Mouse (Mus musculus) CH12.LX (cell line): ENCODE measurements around the gene Comt. TPM values are rescaled to one million over a fixed set of nuclear protein-coding genes. Genes with fewer than 3 reads are reported as not detected.

Experiments used
- DNase-seq: peaks from one replicate; pipeline ENCODE4 v3.0.0-alpha.2; 2013; ENCODE audit errors: extremely low read depth
- H3K27ac ChIP-seq: 2 replicates; pipeline ENCODE4 v1.5.1; 2012; ENCODE audit warnings: low read depth, mild to moderate bottlenecking, control low read depth, moderate library complexity; ENCODE audit not compliant: insufficient read depth
- H3K27me3 ChIP-seq: replicated peaks from 2 replicates; pipeline ENCODE3; 2012; ENCODE audit warnings: inconsistent platforms
- H3K36me3 ChIP-seq, 2 experiments: replicated peaks in 1 of 2; 2 replicates each; pipeline versions ENCODE3 to v1.6.1; 2012; ENCODE audit warnings: inconsistent platforms in 1 of 2, low read length in 1 of 2, mild to moderate bottlenecking in 1 of 2, mixed read lengths in 1 of 2, moderate library complexity in 1 of 2; ENCODE audit not compliant: control insufficient read depth in 1 of 2, insufficient read depth in 1 of 2
- H3K4me1 ChIP-seq, 2 experiments: 2 replicates each; pipeline ENCODE4 v1.6.1; 2012; ENCODE audit warnings: inconsistent platforms in 1 of 2, moderate library complexity in 1 of 2; ENCODE audit not compliant: insufficient read depth in 2 of 2, control insufficient read depth in 1 of 2
- H3K4me2 ChIP-seq: 2 replicates; pipeline ENCODE4 v1.6.1; 2012; ENCODE audit warnings: low read depth, mild to moderate bottlenecking, control low read depth; ENCODE audit not compliant: poor library complexity, insufficient read depth, severe bottlenecking
- H3K4me3 ChIP-seq, 3 experiments: fragments of 150-350 bp in 1 of 3; sonication (generic) in 1 of 3; replicated peaks in 1 of 3; 2 replicates each; pipeline versions ENCODE3 to v1.5.1; 2011 to 2012; ENCODE audit warnings: low read depth in 2 of 3, low read length in 2 of 3, mild to moderate bottlenecking in 2 of 3, moderate library complexity in 2 of 3, control low read depth in 1 of 3, improper control_type of control experiment in 1 of 3, inconsistent platforms in 1 of 3, mixed read lengths in 1 of 3; ENCODE audit not compliant: poor library complexity in 1 of 3
- H3K79me2 ChIP-seq: replicated peaks from 2 replicates; pipeline ENCODE4 v1.6.1; 2012; ENCODE audit warnings: mild to moderate bottlenecking, moderate library complexity; ENCODE audit not compliant: control insufficient read depth, poor library complexity, insufficient read depth, severe bottlenecking; ENCODE audit errors: extremely low read depth
- H3K9ac ChIP-seq: 2 replicates; pipeline ENCODE4 v1.6.1; 2012; ENCODE audit warnings: low read depth, mild to moderate bottlenecking, control low read depth, moderate library complexity; ENCODE audit not compliant: insufficient read depth
- H3K9me3 ChIP-seq: replicated peaks from 2 replicates; pipeline ENCODE3; 2012; ENCODE audit warnings: low read length, inconsistent platforms, mixed read lengths
- BHLHE40 ChIP-seq: IDR thresholded peaks from 2 replicates; pipeline ENCODE4 v1.6.1; 2011; ENCODE audit warnings: mild to moderate bottlenecking, low read depth, low read length, improper control_type of control experiment
- CHD1 ChIP-seq: IDR thresholded peaks from 2 replicates; pipeline ENCODE4 v1.6.1; 2012; ENCODE audit warnings: low read depth, low read length, improper control_type of control experiment, inconsistent platforms
- CHD2 ChIP-seq: IDR thresholded peaks from 2 replicates; pipeline ENCODE4 v1.6.1; 2011; ENCODE audit warnings: low read length, improper control_type of control experiment
- EP300 ChIP-seq: IDR thresholded peaks from 2 replicates; pipeline ENCODE4 v1.6.1; 2011; ENCODE audit warnings: low read length, improper control_type of control experiment
- ETS1 ChIP-seq: conservative IDR thresholded peaks from 2 replicates; pipeline ENCODE4 v1.6.1; 2012; ENCODE audit warnings: low read depth, mild to moderate bottlenecking, inconsistent platforms, low read length, improper control_type of control experiment, moderate library complexity
- GABPA ChIP-seq: IDR thresholded peaks from 2 replicates; pipeline ENCODE4 v1.6.1; 2012; ENCODE audit warnings: low read depth, low read length, improper control_type of control experiment, inconsistent platforms; ENCODE audit not compliant: insufficient replicate concordance
- HCFC1 ChIP-seq: IDR thresholded peaks from 2 replicates; pipeline ENCODE4 v1.6.1; 2012; ENCODE audit warnings: low read depth, mild to moderate bottlenecking, inconsistent platforms, low read length, improper control_type of control experiment
- IRF4 ChIP-seq: IDR thresholded peaks from 2 replicates; pipeline ENCODE4 v1.6.1; 2014; ENCODE audit warnings: low read depth, mild to moderate bottlenecking, inconsistent platforms, low read length, improper control_type of control experiment
- JUN ChIP-seq: IDR thresholded peaks from 2 replicates; pipeline ENCODE4 v1.6.1; 2011; ENCODE audit warnings: low read depth, mild to moderate bottlenecking, low read length, improper control_type of control experiment, moderate library complexity; ENCODE audit not compliant: insufficient read depth
- JUND ChIP-seq: conservative IDR thresholded peaks from 2 replicates; pipeline ENCODE4 v1.6.1; 2011; ENCODE audit warnings: low read depth, low read length, improper control_type of control experiment
- MEF2A ChIP-seq: IDR thresholded peaks from 2 replicates; pipeline ENCODE4 v1.6.1; 2014; ENCODE audit warnings: low read depth, mild to moderate bottlenecking, inconsistent platforms, low read length, improper control_type of control experiment, borderline replicate concordance
- NELFE ChIP-seq: IDR thresholded peaks from 2 replicates; pipeline ENCODE4 v1.6.1; 2011; ENCODE audit warnings: low read depth, low read length, improper control_type of control experiment
- POLR2A ChIP-seq: IDR thresholded peaks from 2 replicates; pipeline ENCODE4 v1.6.1; 2011; ENCODE audit warnings: low read depth, mild to moderate bottlenecking, improper control_type of control experiment, low read length
- SIN3A ChIP-seq: IDR thresholded peaks from 2 replicates; pipeline ENCODE4 v1.6.1; 2012; ENCODE audit warnings: low read length, improper control_type of control experiment, inconsistent platforms
- UBTF ChIP-seq: IDR thresholded peaks from 2 replicates; pipeline ENCODE4 v1.6.1; 2012; ENCODE audit warnings: low read depth, mild to moderate bottlenecking, inconsistent platforms, low read length, improper control_type of control experiment, moderate library complexity
- USF1 ChIP-seq: IDR thresholded peaks from 2 replicates; pipeline ENCODE4 v1.6.1; 2014; ENCODE audit warnings: low read depth, mild to moderate bottlenecking, inconsistent platforms, low read length, improper control_type of control experiment
- USF2 ChIP-seq: conservative IDR thresholded peaks from 2 replicates; pipeline ENCODE4 v1.6.1; 2011; ENCODE audit warnings: low read depth, low read length, improper control_type of control experiment
- ZC3H11A ChIP-seq: IDR thresholded peaks from 2 replicates; pipeline ENCODE4 v1.6.1; 2012; ENCODE audit warnings: low read depth, mild to moderate bottlenecking, inconsistent platforms, low read length, improper control_type of control experiment
- ZNF384 ChIP-seq: IDR thresholded peaks from 2 replicates; pipeline ENCODE4 v1.6.1; 2012; ENCODE audit warnings: low read depth, low read length, improper control_type of control experiment, inconsistent platforms
- dilution Hi-C: fragments of 300-500 bp; cut with MboI; formaldehyde crosslinking; loops from 2 replicates; pipeline ENCODE4 v1.14.3; 2020; ENCODE audit warnings: low sequenced_read_pairs; ENCODE audit not compliant: extremely low pct_unique_long_range_greater_than_20kb, extremely low pct_ligation_motif_present
- in situ Hi-C: fragments of 300-500 bp; cut with MboI; formaldehyde crosslinking; loops from 3 replicates; pipeline ENCODE4 v1.14.3; 2019; ENCODE audit warnings: low sequenced_read_pairs, low pct_ligation_motif_present, low pct_unique_long_range_greater_than_20kb, mixed read lengths
- polyA plus RNA-seq: library from polyadenylated mRNA; unstranded; fragments of >175 nt; gene quantifications from 2 replicates; pipeline ENCODE4 v1.2.1, GENCODE M21; 2012; ENCODE audit warnings: low read depth; ENCODE audit not compliant: insufficient read length
- total RNA-seq, 2 experiments: library from RNA; depleted of rRNA; stranded (reverse); fragments of 300-350 nt in 1 of 2; fragments of >200 nt in 1 of 2; gene quantifications; 2 replicates each; pipeline ENCODE4 v1.2.3; 2012 to 2014

Comt gene
- total and polyA plus RNA-seq, 3 experiments: 74.0 to 91.6 (median 84.8) TPM

- peaks cover 3 to 54% of the 10 kb centered on the region in 2 experiments; a peak in 2 of 4 replicates for H3K4me1 ChIP-seq
- H3K9me3 ChIP-seq: no peaks in the 10 kb centered on the region
- TF ChIP-seq SIN3A (no peak), ETS1 (no peak), IRF4 (no peak), UBTF (no peak), CHD2 (no peak), JUND (no peak)
- no peak overlapping the region for H3K9ac ChIP-seq
- in situ Hi-C loops (no loop called here), dilution Hi-C loops (no loop called here)
- no peak overlapping the region for H3K4me2 ChIP-seq
- peaks cover 30 to 85% of the 10 kb centered on the region in 2 experiments for H3K36me3 ChIP-seq
- no peak overlapping the region for H3K27ac ChIP-seq
- no peaks in the 10 kb centered on the region for H3K27me3 ChIP-seq
- no peak overlapping the region for H3K4me3 ChIP-seq
- no peak for DNase-seq
- H3K79me2 ChIP-seq: no peaks in the 10 kb centered on the region
Observed at GRCm38 (mm10) chr16:18416094-18416761, 10.4 kb downstream of the Comt start.

- peaks cover 49 to 90% of the 10 kb centered on the region in 2 experiments for H3K36me3 ChIP-seq
Observed at GRCm38 (mm10) chr16:18413032-18413816, 13.4 kb downstream of the Comt start.

GRCm38 (mm10) chr16:18411802-18412476 lies 14.7 kb downstream of the Comt start:
- in situ Hi-C loops: no loop called here
- dilution Hi-C loops: no loop called here
- no peak for DNase-seq
- H3K9me3 ChIP-seq: no peaks in the 10 kb centered on the region
- peaks cover 51 to 93% of the 10 kb centered on the region in 2 experiments for H3K36me3 ChIP-seq
- no peaks in the 10 kb centered on the region for H3K79me2 ChIP-seq
- H3K4me2 ChIP-seq: no peak overlapping the region
- H3K27ac ChIP-seq: no peak overlapping the region
- TF ChIP-seq GABPA (no peak), MEF2A (no peak), ZC3H11A (no peak), SIN3A (no peak), USF2 (no peak), ETS1 (no peak), CHD1 (no peak), ZNF384 (no peak), BHLHE40 (no peak), JUN (no peak), UBTF (no peak), USF1 (no peak), HCFC1 (no peak), POLR2A (no peak), NELFE (no peak)
- H3K4me1 ChIP-seq: peaks cover 3 to 36% of the 10 kb centered on the region in 2 experiments; a peak in 2 of 4 replicates
- H3K4me3 ChIP-seq: no peak overlapping the region
- no peaks in the 10 kb centered on the region for H3K27me3 ChIP-seq
- H3K9ac ChIP-seq: no peak overlapping the region

More at GRCm38 (mm10) chr16:18413032-18413816, 13.4 kb downstream of the Comt start:
- Histone ChIP-seq H3K27ac (no peak overlapping the region), H3K4me1 (peaks cover 3 to 36% of the 10 kb centered on the region in 2 experiments; a peak in 2 of 4 replicates), H3K79me2 (no peaks in the 10 kb centered on the region), H3K4me3 (no peak overlapping the region), H3K9me3 (no peaks in the 10 kb centered on the region), H3K27me3 (no peaks in the 10 kb centered on the region), H3K9ac (no peak overlapping the region), H3K4me2 (no peak overlapping the region)
- DNase-seq: no peak
- TF ChIP-seq EP300: peak; percentile 31; the same call in 1 of the 2 replicates
- no peak for TF ChIP-seq CHD2
- dilution Hi-C loops (no loop called here), in situ Hi-C loops (no loop called here)
